Mouse (Mus musculus): Measurements from ENCODE around the gene Arhgap25. TPM values are rescaled to one million over a fixed set of nuclear protein-coding genes. Genes with fewer than 3 reads are reported as not detected.

Gene Arhgap25
- total and polyA plus RNA-seq, 3 experiments: 3.4 to 5.2 TPM; not detected in 1

DNA sequence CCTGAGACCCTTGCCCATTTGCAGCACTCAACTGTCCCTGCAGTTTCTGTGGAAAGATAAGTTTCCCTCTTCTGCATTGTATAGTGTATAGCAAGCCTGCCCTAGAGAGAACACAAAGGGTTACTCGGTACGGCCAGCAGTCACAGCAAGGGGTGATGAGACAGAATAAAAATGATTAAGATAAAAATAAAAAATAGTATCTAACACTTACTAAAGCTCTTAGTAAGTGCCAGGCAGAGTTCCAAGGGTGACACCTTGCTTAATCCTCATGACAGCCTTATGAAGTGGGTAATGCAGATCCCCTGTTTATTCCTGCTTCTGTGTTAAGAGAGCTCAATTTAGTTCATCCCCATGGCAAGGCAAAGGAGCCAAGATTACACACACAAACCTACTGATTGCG is 83.5 kb downstream of the Arhgap25 start:
- Histone ChIP-seq H3K9me3 (replicated peaks; ENCODE audit: insufficient read depth, low read length) (no peaks in the 10 kb centered on the region), H3K9ac (ENCODE audit: control insufficient read depth, low read depth, low read length, poor library complexity, severe bottlenecking) (no peak overlapping the region), H3K27me3 (ENCODE audit: control insufficient read depth in 1 of 2, insufficient read depth in 2 of 2, low read length in 2 of 2) (peaks cover 23 to 25% of the 10 kb centered on the region in 2 experiments), H3K4me3 (ENCODE audit: control insufficient read depth in 1 of 2, insufficient read depth in 1 of 2, low read depth in 2 of 2, low read length in 2 of 2) (no peak overlapping the region), H3K4me1 (ENCODE audit: control insufficient read depth in 1 of 2, insufficient read depth in 2 of 2, low read length in 2 of 2) (no peaks in the 10 kb centered on the region), H3K79me2 (ENCODE audit: control insufficient read depth, insufficient read depth, low read length, poor library complexity) (no peaks in the 10 kb centered on the region), H3K27ac (ENCODE audit: control insufficient read depth, low read depth, low read length) (no peak overlapping the region), H3K36me3 (ENCODE audit: control insufficient read depth in 1 of 2, insufficient read depth in 2 of 2, low read length in 2 of 2) (no peaks in the 10 kb centered on the region)
- TF ChIP-seq BHLHE40 (IDR thresholded peaks at IDR 0.05; ENCODE audit: borderline replicate concordance, low read depth, low read length): no peak
- no peak for DNase-seq (ENCODE audit: low read depth, low spot score)

DNA sequence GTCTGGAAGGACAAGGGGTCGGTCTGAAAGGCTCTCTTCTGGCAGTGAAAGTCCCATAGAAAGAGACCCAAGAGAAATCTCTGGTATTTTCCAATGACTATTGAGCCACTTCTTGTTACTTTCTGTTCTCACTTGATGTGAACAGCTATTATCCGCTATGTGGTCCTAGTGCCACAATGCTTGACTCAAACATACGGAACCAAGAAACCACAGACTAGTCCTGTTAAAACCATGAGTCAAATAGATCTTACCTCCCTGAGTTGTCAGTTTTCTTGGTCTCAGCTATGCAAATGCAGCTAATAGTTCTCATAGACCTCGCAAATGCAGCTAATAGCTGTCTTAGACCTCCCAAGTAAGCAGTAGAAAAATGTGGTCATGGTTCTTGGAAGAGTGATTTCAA is 85.8 kb downstream of the Arhgap25 start:
- no peaks in the 10 kb centered on the region for H3K4me1 ChIP-seq (ENCODE audit: control insufficient read depth in 1 of 2, insufficient read depth in 2 of 2, low read length in 2 of 2)
- DNase-seq (ENCODE audit: low read depth, low spot score): no peak
- no peaks in the 10 kb centered on the region for H3K36me3 ChIP-seq (ENCODE audit: control insufficient read depth in 1 of 2, insufficient read depth in 2 of 2, low read length in 2 of 2)
- no peak overlapping the region for H3K4me3 ChIP-seq (ENCODE audit: control insufficient read depth in 1 of 2, insufficient read depth in 1 of 2, low read depth in 2 of 2, low read length in 2 of 2)
- H3K27me3 ChIP-seq (ENCODE audit: control insufficient read depth in 1 of 2, insufficient read depth in 2 of 2, low read length in 2 of 2): peaks cover 18 to 24% of the 10 kb centered on the region in 2 experiments
- no peak for TF ChIP-seq MXI1 (IDR thresholded peaks at IDR 0.05; ENCODE audit: low read depth, low read length)
- TF ChIP-seq TBP (IDR thresholded peaks at IDR 0.05; ENCODE audit: low read depth, low read length): no peak
- no peak for TF ChIP-seq KAT2A (conservative IDR thresholded peaks at IDR 0.05; ENCODE audit: low read depth, low read length)
- TF ChIP-seq JUND (IDR thresholded peaks at IDR 0.05; ENCODE audit: low read depth, low read length): no peak
- TF ChIP-seq USF2 (IDR thresholded peaks at IDR 0.05; ENCODE audit: borderline replicate concordance in 1 of 2, insufficient read depth in 1 of 2, low read depth in 1 of 2, low read length in 2 of 2): no peak
- no peak for TF ChIP-seq ZKSCAN1 (IDR thresholded peaks at IDR 0.05; ENCODE audit: low read depth, low read length)
- no peak for TF ChIP-seq USF1 (IDR thresholded peaks at IDR 0.05; ENCODE audit: low read depth, low read length)
- TF ChIP-seq TAL1 (IDR thresholded peaks at IDR 0.05; ENCODE audit: low read length): no peak
- no peak for TF ChIP-seq MAX (IDR thresholded peaks at IDR 0.05; ENCODE audit: low read length)
- no peak for TF ChIP-seq ZC3H11A (IDR thresholded peaks at IDR 0.05; ENCODE audit: low read depth, low read length)
- TF ChIP-seq TCF12 (IDR thresholded peaks at IDR 0.05; ENCODE audit: low read depth, low read length): no peak
- no peak for TF ChIP-seq POLR2A (IDR thresholded peaks at IDR 0.05; ENCODE audit: control insufficient read depth in 1 of 2, insufficient read depth in 1 of 2, low read depth in 1 of 2, low read length in 2 of 2, poor library complexity in 1 of 2)
- no peak for TF ChIP-seq NELFE (IDR thresholded peaks at IDR 0.05; ENCODE audit: low read depth, low read length)
- TF ChIP-seq UBTF (IDR thresholded peaks at IDR 0.05; ENCODE audit: borderline replicate concordance, insufficient read depth, low read depth, low read length): no peak
- TF ChIP-seq CHD2 (IDR thresholded peaks at IDR 0.05; ENCODE audit: low read length): no peak
- TF ChIP-seq E2F4 (IDR thresholded peaks at IDR 0.05; ENCODE audit: borderline replicate concordance, low read depth, low read length): no peak
- no peak for TF ChIP-seq MEF2A (IDR thresholded peaks at IDR 0.05; ENCODE audit: extremely low read depth, insufficient replicate concordance, low read depth, low read length, poor library complexity, severe bottlenecking)
- H3K9ac ChIP-seq (ENCODE audit: control insufficient read depth, low read depth, low read length, poor library complexity, severe bottlenecking): no peak overlapping the region
- no peaks in the 10 kb centered on the region for H3K79me2 ChIP-seq (ENCODE audit: control insufficient read depth, insufficient read depth, low read length, poor library complexity)
- no peak overlapping the region for H3K27ac ChIP-seq (ENCODE audit: control insufficient read depth, low read depth, low read length)
- no peaks in the 10 kb centered on the region for H3K9me3 ChIP-seq (replicated peaks; ENCODE audit: insufficient read depth, low read length)

Measured in MEL (cell line).